Mouse (Mus musculus) adrenal gland, adult (tissue): ENCODE data around the gene Hcar2.

Experiments used
- DNase-seq, 2 experiments: peaks; one replicate each; pipeline ENCODE4 v3.0.0; 2022 to 2023; ENCODE audit warnings: low spot score in 1 of 2; ENCODE audit not compliant: inconsistent age in 2 of 2

Gene Hcar2

DNA sequence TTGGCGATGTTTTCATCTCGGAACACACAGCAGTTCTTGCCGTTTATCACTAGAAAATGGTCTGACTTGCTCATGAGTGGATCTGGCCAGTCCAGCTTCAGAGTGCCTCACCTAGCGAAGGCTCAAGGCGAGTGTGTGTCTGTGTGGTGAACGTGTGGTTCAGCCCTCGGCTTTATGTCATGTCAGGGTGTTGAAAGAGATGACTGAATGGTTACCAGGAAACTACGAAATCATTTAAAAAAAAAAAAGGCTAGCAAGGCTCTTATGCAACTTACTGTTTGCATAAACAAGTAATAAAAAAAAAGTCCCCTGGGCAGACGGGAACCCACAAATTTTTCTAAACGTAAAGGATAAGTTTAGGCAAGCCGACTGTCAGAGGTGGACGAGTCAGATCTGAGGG, at the start of gene Hcar2:
Gene Hcar2 (minus strand): TSS at position 135 of the 400 bp plus-strand sequence.
- DNase-seq: peak in 1 of 2 experiments; percentile 68

DNA sequence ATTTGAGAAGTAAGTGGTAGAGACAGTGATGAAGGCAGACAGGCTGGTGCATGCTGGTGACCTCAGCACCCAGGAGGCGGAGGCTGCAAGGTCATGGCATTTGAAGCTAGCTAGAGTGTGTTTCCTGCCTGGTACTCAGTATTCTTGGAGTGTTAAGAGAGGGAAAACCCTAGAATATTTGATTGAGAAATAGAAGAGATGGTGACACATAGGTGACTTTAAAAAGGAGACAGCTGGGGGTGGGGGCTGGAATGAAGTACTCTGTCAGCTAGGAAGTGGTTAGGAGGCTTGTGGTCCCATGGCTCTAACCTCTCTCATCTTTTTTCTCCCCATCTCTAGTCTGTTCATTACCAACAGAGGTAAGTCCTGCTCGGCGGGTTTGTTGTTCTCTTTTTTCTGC, 49.6 kb upstream of the Hcar2 start:
- DNase-seq: peak; percentile 75 to 84

DNA sequence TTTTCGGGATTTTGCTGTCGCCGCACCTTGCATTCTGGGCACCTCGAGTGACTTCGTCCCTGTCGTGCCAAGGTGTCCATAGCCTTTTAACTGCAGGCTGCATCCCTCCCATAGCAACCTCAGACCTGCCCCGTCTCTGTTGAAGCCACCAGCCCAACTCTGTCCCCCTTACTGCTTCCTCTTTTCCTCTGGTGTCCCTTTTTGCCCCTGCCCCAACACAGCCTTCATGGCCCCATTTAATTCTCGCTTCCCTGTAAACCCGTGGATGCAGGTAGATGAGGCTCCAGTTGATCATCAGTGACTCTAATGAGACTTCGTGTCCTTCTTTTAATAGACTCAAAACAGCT, 42.3 kb upstream of the Hcar2 start:
- DNase-seq: no peak

DNA sequence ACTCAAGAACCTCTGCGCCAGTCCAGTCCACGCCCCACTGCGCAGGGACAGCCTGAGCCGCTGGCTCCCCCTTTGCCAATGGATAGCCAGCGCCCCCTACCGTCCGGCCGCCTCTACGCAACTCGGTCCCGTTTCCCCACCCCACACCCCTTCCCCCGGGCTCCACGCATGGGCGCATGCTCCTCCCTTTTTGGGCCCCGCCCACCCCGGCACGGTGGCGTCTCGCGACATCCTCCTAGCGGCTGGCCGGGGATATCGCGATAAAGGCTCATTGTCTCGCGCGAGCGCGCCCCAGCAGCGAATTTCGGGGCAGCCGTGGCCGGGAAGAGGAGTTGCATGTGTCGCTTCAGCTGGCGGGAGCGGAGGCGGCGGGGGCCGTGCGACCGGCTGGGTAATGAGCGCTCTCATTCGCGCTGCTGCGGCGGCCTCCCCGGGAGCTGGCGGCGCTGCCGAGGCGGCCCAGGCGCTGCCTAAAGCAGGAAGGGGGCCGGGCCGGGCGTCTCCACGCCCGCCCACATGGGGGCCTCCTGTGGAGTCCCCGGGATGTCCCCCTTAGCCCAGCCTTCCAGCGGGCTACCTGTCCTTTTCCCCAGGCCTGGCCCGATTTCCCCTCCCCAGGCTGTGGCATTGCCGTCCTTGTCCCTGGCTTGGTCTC, 41.8 kb upstream of the Hcar2 start, which contains the start of gene Denr:
Gene Denr (plus strand): TSS at position 200 of the 655 bp plus-strand sequence.
- DNase-seq: peak; percentile 99 to 100

DNA sequence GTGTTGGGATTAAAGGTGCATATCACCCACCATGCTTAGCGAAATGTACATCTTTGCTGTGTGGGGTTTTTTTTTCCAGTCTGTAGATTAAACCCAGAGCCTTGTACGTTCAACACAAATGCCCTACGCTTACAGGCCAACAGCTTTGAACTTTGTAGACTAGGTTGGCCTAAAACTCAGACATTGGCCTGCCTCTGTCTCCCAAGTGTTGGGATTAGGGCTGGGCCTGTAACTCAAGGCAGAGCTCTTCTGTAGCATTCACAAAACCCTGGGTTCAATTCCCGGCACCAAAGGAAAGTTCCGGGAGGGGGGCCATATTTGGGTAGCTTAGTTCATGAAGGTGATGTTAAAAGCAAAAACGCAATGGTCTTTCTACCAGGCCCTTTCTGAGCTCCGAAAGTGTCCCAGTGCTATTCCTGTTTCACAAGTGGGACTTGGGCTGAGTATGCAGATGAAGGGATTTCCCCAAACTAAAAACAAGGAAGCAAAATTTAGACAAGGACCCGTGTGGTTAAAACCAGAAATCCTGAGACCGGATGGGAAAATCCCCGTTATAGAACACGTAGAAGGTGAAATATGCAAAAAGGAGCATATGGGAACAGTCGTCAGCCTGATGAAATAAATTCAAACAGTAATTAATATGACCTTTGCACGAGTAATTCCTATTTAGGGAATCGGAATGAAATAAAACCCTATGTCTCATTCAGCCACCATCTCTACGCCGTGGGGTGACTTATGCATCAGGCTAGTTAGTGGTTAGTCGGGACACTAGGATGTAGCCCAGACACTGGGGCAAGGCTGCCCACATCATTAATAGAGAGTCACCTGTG, 41.1 kb upstream of the Hcar2 start:
- DNase-seq: peak in 1 of 2 experiments; percentile 50

DNA sequence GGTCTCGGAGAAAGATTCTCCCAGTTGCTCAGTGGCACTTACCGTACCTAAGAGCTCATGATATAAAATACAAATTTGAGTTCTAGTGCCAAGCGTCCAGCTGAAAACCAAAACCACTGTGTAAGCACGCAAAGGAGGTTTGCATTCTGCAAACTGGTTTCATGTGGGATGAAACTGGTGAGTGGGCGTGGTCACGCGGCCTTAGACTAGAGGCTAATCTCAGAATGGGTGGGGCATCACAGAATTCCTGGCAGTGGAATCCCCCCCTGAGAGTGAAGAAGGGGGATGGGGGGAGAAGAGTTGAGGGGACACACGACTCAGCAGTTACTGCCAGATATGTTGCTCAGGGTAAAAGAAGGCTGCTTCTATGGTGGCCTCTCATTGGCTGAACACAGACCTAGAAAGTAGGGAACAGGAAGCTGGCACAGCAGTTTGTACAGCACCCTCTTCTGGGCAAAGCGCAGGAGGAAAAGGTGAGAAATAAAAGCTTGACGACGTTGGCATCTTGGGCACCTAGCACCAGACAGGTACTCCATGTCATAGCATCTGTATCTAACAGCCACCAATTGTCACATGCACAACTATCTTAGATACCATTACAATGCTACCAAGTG, 38.9 kb upstream of the Hcar2 start:
- no peak for DNase-seq

DNA sequence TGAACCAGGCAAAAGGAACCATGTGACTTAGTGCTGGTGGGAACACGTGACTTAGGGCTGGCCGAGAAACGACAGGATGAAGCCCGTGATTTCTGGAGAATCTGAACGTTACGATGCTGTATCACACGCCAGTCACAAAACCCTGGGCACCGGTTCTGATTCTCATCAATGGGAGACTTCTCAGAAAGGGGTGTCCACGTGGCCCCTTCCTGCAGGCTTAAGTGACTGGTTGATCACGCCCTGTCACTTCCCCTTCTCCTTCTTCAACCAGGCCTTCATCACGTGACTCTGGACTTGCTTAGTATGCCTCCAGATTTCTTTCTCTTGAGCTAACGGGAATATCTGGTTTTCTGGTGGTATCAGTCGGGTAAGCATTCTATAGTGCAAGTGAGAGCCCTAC, 32.1 kb upstream of the Hcar2 start:
- no peak for DNase-seq

DNA sequence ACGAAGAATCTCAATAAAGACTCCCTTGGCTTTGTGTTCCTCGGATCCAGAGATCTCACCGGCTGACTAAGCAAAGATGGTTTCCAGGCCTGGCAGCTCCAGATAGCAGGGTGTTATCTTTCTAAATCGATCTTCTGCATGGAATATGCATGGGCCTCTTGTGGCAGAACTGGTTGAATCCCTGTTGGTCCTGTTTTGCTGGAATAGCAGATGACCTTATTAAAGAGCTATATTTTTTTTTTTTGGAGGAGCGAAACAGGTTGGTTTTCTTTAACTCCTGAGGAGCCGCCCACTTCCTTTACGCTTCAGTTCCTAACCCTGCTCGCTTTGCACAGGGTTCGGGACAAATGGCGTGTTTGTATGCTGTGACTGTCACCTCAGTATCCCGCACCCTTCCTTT, 31.1 kb upstream of the Hcar2 start:
- DNase-seq: no peak

DNA sequence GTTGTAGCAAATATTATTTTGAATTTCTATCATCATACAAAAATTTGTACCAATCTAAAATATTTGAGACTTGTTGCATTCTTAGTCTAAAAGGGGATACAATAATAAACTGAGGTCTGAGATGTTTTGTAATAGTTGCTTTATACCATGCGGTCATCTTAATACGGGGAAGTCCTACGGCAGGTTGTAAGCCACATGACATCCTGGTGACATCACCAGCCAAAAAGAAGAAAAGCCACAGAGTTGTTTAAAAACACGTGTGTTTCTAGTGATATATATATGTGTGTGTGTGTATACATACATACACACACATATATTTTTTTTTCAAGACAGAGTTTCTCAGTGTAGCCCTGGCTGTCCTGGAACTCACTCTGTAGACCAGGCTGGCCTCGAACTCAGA, 28.2 kb upstream of the Hcar2 start:
- no peak for DNase-seq

DNA sequence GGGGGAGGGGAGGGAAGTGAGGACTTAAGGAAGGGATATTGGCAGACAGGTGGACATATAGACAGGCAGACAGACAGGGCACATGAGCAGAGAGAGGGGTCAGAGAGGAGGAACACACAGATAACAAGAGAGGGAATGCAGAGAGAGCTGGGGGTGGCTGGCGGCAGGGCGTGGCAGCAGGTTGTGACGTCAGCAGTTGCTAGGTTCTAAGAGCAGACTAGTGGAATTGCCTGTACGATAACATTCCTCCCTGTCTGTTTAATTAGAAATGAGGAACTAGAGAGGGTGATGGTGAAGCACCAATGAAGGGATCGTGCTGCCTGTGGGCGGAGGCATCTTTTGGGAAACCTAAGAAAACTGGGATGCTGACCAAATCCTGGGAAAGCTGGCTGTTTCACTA, 26.4 kb upstream of the Hcar2 start:
- DNase-seq: peak in 1 of 2 experiments; percentile 58

DNA sequence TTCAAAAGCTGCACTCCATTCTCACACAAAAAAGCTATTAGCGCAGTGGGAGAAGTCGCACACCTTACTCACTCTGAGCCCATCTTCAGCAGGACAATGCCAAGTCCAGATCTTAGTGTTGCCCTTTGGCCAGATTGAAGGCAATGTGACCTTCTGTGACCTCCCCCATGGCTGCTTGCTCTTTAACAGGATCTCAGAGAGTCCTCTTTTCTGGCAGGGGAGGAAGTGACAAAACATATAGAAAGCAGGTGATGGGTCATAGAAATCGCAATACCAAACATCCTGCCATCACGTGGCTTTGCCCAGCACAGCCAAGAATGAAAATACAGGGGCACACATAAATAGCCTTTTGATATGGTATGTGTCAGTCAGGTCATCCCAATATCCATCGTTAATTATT, 25.7 kb upstream of the Hcar2 start:
- DNase-seq: no peak

DNA sequence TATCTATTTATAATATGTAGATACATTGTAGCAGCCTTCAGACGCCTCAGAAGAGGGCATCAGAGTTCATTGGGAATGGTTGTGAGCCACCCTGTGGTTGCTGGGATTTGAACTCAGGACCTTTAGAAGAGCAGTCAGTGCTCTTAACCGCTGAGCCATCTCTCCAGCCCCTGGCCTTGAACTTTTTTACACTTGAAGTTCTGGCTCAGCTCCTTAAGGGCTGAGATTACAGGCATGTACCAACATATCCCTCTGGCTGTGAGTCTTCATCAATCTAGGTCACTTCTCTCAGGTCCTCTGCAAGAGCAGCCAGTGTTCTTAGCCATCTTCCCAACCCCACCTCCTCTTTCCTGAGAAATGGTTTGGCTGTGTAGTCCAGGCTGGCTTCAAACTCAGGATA, 25.0 kb upstream of the Hcar2 start:
- DNase-seq: no peak

DNA sequence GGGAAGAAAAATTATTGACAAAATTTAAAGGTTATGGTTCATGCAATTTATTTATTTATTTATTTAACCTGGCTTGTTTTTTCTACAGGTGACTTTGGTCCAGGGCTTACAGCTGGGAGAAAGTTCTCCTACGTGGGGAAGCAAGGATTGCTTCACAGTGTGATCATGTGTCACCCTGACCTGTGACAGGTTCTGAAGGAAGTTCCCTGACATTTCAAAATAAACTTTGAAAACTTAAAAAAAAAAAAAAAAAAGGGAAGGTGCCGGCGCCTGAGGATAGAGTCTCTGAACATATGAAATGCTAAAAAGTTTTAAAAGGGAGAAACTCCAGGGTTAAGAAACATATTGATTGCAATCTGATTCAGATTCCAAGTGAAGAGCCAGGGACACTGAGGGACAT, 21.1 kb upstream of the Hcar2 start:
- no peak for DNase-seq

DNA sequence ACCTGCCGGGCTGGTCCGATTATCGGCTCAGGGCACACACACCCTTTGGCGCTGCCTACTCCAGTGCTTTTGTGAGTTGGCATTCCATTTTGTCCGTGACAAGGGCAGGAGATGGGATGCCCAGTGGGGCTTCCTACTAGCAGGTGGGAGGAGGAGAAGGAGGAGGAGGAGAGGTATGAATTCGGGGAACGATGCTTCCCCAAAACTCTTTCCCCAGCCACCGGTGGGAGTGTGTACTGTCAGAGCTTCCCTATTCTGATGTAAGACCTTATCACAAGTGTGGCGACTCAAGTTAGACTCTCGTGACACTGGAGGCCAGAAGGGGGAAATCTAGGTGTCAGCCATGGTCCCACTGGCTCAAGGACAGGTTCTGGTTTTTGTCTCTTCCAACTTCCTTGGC, 19.0 kb upstream of the Hcar2 start:
- no peak for DNase-seq

DNA sequence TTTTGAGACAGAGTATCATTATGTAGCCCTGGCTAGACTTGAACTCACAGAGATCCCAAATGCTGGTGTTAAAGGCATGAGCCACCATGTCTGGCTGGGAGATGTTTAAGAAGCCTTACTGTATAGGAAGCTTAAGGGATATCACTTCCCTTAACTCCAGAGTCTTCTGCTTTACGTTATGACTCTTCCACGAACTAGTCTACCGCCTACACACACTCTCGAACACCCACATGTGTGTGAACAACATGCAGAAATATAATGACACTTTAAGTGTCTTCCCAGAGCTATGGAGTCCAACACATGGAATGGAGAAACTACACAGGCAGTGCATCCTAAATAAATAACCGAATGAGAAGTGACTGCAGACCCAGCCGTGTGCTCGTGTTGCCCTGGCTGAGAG, 18.6 kb upstream of the Hcar2 start:
- no peak for DNase-seq

DNA sequence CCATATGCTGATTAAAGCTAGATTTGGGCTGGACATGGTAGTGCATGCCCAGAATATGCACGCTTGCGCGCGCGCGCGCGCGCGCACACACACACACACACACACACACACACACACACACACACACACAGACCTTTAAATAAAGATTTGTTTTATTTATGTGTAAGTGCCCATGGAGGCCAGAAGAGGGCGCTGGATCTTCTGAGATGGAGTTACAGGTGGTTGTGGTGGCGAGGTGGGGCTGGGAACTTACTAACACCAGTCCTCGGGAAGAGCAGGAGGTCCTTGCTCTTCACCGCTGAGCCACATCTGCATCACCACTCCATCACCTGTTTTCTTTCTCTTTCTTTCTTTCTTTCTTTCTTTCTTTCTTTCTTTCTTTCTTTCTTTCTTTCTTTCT, 15.5 kb upstream of the Hcar2 start:
- DNase-seq: no peak

DNA sequence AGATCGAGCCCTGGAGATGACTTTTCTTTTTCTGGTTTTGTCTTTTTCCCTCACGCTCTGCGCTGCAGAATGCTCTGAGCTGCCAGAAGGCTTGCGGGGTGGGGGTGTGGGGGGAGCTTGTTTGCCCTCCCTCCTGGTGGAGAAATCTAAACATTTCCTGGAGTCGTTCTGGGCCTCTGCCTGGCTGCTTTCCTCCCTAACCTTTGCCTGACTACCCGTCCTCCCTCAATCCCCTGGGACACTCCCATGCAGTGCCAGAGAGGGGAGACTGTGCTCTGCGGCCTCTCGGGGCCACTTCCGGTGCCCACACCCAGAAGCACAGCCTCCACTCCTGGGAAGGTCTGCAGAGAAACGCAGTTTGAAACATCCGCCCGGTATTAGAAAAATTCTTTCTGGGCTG, 14.6 kb upstream of the Hcar2 start, which contains the start of gene Hcar1:
Gene Hcar1 (minus strand): TSS at position 93 of the 400 bp plus-strand sequence.
- peak in 1 of 2 experiments; percentile 51 for DNase-seq

DNA sequence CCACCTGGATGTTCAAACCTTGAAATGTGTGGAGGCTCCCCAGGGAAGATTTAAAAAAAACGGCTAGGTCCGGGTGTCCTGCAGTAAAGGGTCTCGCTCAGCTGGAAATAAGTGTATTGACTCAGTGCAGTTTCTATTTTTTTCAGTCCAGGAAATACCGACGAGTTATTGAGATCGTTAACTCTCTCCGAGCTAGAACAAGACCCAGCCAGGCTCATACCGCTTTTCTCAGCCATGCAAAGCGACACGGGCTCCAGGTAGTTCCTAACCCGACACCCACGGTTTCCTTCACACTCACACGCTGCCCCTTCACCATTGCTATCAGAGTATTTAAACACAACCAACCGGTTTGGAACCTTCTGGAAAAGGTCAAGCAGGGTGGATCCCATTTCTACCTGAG, 12.8 kb upstream of the Hcar2 start:
- DNase-seq: no peak

DNA sequence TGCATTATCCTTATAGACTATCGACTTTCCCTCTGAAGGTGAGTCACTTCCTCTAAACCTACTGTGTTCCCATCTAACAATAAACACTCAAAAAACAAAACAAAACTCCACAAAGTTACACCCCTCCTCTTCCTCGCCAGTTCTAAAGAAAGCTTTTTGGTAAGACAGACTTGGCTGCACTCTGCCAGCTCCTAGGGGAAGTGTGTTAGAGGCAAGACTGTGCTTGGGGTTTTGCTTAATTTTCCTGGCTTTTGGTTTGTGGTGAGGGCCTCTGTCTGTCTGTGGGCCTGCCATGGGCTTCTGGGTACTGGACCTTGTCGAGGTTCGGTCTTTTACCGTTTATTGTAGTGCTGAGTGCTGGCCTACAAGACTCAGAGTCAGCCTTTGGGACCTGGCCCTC, 8.9 kb upstream of the Hcar2 start:
- DNase-seq: no peak

DNA sequence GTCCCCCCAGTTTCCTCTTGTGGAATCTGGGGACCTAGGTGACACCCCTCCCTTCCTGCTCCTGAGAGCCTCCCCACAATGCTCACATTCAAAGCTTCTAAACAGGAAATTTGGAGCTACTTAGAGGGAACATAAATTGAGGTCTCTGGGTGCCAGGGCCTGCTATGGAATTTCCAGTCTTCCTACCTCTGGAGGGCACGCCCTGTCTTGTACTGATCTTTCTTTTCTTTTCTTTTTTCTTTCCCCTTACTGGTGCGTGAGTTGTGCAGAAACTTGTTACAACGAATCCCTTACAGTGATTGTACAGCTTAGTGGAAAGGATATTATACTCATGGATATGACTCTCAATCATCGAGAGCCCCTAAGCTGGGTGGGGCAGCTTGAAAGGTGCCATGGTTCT, 4.3 kb upstream of the Hcar2 start:
- DNase-seq: no peak

DNA sequence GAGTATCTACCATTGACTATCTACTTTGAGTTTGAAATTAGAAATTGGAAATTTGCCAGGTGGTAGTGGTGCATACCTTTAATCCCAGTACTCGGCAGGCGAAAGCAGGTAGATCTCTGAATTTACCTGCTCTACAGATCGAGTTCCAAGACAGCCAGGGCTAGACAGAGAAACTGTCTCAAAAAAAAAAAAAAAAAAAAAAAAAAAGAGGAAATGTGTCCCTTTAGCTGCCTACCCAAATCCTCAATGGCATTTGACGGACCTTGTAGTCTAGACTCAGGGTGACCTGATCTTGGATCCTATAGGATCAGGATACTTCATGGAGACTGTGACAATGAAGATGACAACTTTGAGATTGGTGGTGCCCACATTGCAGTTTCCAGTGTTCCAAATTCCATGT, 1.2 kb upstream of the Hcar2 start:
- DNase-seq: no peak

DNA sequence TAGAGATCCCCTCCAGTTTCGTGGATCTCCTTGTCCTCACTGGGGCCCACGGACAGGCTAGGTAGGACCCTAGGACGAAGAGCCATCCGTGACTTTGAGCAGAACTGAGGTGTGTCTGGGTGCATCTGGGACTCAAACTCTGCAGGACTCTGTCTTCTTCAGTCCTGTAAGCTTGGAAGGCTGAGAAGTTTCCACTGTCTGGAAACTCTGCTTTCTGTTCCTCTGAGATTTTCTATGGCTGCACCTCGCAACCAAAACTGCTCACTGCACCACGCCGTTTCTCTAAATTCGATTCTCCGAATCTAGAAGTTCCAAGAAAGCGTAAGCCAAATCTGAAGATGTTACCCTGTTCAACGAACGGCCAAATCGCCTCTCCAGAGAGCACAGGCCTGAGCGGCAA, 1.4 kb downstream of the Hcar2 start:
- DNase-seq: no peak
